Mouse (Mus musculus): ENCODE data around the gene Usp34.
"Not testable (repeated sequence)": the region's sequence is repeated elsewhere in the genome, so short reads cannot be mapped to it uniquely, and the experiment has no call there.

- TF ChIP-seq POLR2A (IDR thresholded peaks at IDR 0.05; ENCODE audit: control insufficient read depth in 1 of 2, insufficient read depth in 1 of 2, low read depth in 1 of 2, low read length in 2 of 2, poor library complexity in 1 of 2); GABPA (IDR thresholded peaks at IDR 0.05; ENCODE audit: low read depth, low read length); CTCF (IDR thresholded peaks at IDR 0.05 in 2 of 3, conservative IDR thresholded peaks at IDR 0.05 in 1 of 3; ENCODE audit: control insufficient read depth in 1 of 3, insufficient read depth in 1 of 3, low read depth in 2 of 3, low read length in 3 of 3, poor library complexity in 1 of 3, severe bottlenecking in 1 of 3); USF1 (IDR thresholded peaks at IDR 0.05; ENCODE audit: low read depth, low read length); MAFK (IDR thresholded peaks at IDR 0.05; ENCODE audit: borderline replicate concordance, low read depth, low read length); JUND (IDR thresholded peaks at IDR 0.05; ENCODE audit: low read depth, low read length); E2F4 (IDR thresholded peaks at IDR 0.05; ENCODE audit: borderline replicate concordance, low read depth, low read length); ZNF384 (IDR thresholded peaks at IDR 0.05; ENCODE audit: low read depth, low read length): not testable (repeated sequence)
- peak; percentile 92 for TF ChIP-seq TBP (IDR thresholded peaks at IDR 0.05; ENCODE audit: low read depth, low read length)
- peak; percentile 9 to 33; a peak in 1 of 4 replicates for TF ChIP-seq EP300 (IDR thresholded peaks at IDR 0.05; ENCODE audit: low read depth in 1 of 2, low read length in 2 of 2)
These were observed 53.1 kb downstream of the Usp34 start for GRCm38 (mm10) chr11:23359687-23360235.

Data from MEL (cell line).